Mouse (Mus musculus) C2C12 (cell line): ENCODE measurements around the gene Hsbp1.

Experiments
- CEBPB ChIP-seq: IDR thresholded peaks from one replicate; pipeline ENCODE4 v1.6.1; 2011; ENCODE audit warnings: low read depth, mild to moderate bottlenecking, control low read depth, moderate library complexity
- CTCF ChIP-seq: IDR thresholded peaks from one replicate; pipeline ENCODE4 v1.5.1; 2011; ENCODE audit not compliant: control insufficient read depth, insufficient read depth, insufficient read length
- FOSL1 ChIP-seq: IDR thresholded peaks from one replicate; pipeline ENCODE4 v1.8.0; 2011; ENCODE audit warnings: mild to moderate bottlenecking, low read length; ENCODE audit not compliant: poor library complexity, insufficient read depth, severe bottlenecking
- MAX ChIP-seq: IDR thresholded peaks from one replicate; pipeline ENCODE4 v1.6.1; 2011; ENCODE audit warnings: mild to moderate bottlenecking, control low read depth
- MYOD1 ChIP-seq: IDR thresholded peaks from one replicate; pipeline ENCODE4 v1.6.1; 2011; ENCODE audit warnings: low read depth; ENCODE audit not compliant: control insufficient read depth, insufficient read length
- MYOG ChIP-seq: IDR thresholded peaks from one replicate; pipeline ENCODE4 v1.6.1; 2011; ENCODE audit not compliant: control insufficient read depth, insufficient read length; ENCODE audit errors: extremely low read depth
- USF1 ChIP-seq: IDR thresholded peaks from one replicate; pipeline ENCODE4 v1.6.1; 2011; ENCODE audit warnings: low read depth, mild to moderate bottlenecking, control low read depth, moderate library complexity

DNA sequence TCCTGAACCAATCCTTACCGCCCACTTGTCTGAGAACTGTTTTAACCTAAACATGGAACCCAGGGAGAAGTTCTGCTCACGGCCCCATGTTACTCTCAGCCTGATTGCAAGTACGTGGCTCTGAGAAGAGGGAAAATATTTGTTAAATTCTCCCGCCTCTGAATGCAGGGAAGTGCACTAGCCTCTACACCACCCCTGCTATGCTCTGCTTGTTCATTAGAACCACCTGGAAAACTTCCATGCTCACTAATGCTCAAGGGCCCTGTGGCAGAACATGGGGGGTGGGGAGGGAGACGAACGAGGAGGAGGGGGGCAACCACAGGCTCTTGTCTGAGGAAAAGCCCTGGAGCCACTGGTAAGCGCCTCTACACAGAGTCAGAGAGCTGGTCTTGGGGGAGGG, 13.9 kb downstream of the Hsbp1 start:
- TF ChIP-seq USF1 (no peak), CTCF (no peak), MAX (no peak), CEBPB (no peak), FOSL1 (no peak), MYOG (no peak), MYOD1 (no peak)
